Mouse (Mus musculus) megakaryocyte, embryonic 14.5 days (primary cell): Measurements from ENCODE around the gene Add3.

ENCODE experiments used
- FLI1 ChIP-seq: IDR thresholded peaks from 2 replicates; pipeline ENCODE4 v1.6.1; 2012; ENCODE audit warnings: low read length, inconsistent platforms, mixed read lengths
- GATA1 ChIP-seq: IDR thresholded peaks from 3 replicates; pipeline ENCODE4 v1.6.1; 2012; ENCODE audit warnings: mixed read lengths, low read length, inconsistent platforms, borderline replicate concordance

DNA sequence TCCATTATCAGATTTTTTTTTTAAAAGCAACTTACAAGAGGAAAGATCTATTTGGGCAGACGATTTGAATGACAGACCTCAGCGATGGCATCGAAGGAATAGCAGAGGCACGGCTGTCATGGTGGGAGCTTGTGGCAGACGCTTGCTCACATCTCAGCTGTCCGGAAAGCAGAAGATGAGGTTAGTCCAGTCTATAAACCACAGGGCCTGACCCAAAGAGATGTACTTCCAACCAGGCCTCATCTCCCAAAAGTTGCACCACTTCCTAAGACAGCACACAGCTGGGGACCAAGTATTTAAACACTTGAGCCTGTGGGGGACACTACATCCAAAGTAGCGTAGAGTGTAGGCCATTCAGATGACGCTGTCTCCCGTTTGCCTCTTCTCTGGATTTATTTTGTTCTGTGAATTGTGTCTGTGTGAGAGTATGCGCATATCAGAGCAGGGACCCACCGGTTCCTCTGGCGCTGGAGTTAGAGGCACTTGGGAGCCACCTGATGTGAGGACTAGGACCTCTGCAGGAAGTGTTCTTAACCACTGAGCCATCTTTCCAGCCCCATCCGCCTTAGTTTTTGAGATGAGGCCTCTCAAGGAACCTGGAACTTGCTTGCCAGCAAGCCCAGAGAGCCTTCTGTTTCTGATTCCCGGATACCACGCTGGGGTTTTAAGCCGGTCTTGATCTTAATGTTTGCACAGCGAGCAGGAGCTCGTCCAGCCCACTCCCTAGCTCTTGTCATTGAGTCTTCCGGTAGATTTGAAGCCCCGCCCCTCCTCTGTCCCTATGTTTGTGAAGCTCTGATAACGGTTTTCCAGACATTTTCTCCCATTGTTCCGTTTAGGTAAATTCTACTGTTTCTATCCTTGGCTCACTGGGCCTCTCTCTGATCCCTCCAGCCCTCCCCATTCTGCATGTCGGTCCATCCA lies 156.3 kb downstream of the Add3 start:
- TF ChIP-seq GATA1 (no peak), FLI1 (no peak)
